Mouse (Mus musculus): ENCODE results near the gene Krt24.

The Krt24 gene

GRCm38 (mm10) chr11:99284833-99285312 lies at the start of gene Krt24:
Gene Krt24, minus strand, starts transcription at chr11:99285262.
- no peak for DNase-seq (ENCODE audit: low spot score in 2 of 2)

- DNase-seq (ENCODE audit: low spot score in 2 of 2), result no peak
Measured at GRCm38 (mm10) chr11:99333426-99333825, 48.4 kb upstream of the Krt24 start.

GRCm38 (mm10) chr11:99329655-99330054 lies 44.6 kb upstream of the Krt24 start:
- DNase-seq (ENCODE audit: low spot score in 2 of 2), result no peak

GRCm38 (mm10) chr11:99322851-99323250 lies 37.8 kb upstream of the Krt24 start, which contains the start of gene Krt25:
Gene Krt25, minus strand, starts transcription at chr11:99322951.
- DNase-seq (ENCODE audit: low spot score in 2 of 2), result no peak

- DNase-seq (ENCODE audit: low spot score in 2 of 2), result no peak
Measured at GRCm38 (mm10) chr11:99321094-99321493, 36.0 kb upstream of the Krt24 start.

GRCm38 (mm10) chr11:99319127-99319526 lies 34.1 kb upstream of the Krt24 start:
- DNase-seq (ENCODE audit: low spot score in 2 of 2), result no peak

- DNase-seq (ENCODE audit: low spot score in 2 of 2), result no peak
Measured at GRCm38 (mm10) chr11:99316543-99316942, 31.5 kb upstream of the Krt24 start.

GRCm38 (mm10) chr11:99314594-99314993 lies 29.5 kb upstream of the Krt24 start:
- no peak for DNase-seq (ENCODE audit: low spot score in 2 of 2)

GRCm38 (mm10) chr11:99310882-99311281 lies 25.8 kb upstream of the Krt24 start:
- DNase-seq (ENCODE audit: low spot score in 2 of 2), result no peak

- peak; percentile 49 to 66 for DNase-seq (ENCODE audit: low spot score in 2 of 2)
Measured at GRCm38 (mm10) chr11:99307579-99307978, 22.5 kb upstream of the Krt24 start.

GRCm38 (mm10) chr11:99295039-99295438 lies 10.0 kb upstream of the Krt24 start:
- no peak for DNase-seq (ENCODE audit: low spot score in 2 of 2)

GRCm38 (mm10) chr11:99292846-99293245 lies 7.8 kb upstream of the Krt24 start:
- peak in 1 of 2 experiments; percentile 52 for DNase-seq (ENCODE audit: low spot score in 2 of 2)

GRCm38 (mm10) chr11:99284011-99284410 lies 1.1 kb downstream of the Krt24 start:
- DNase-seq (ENCODE audit: low spot score in 2 of 2), result no peak

GRCm38 (mm10) chr11:99283334-99283733 lies 1.7 kb downstream of the Krt24 start:
- no peak for DNase-seq (ENCODE audit: low spot score in 2 of 2)

- DNase-seq (ENCODE audit: low spot score in 2 of 2), result no peak
Measured at GRCm38 (mm10) chr11:99281116-99281515, 3.9 kb downstream of the Krt24 start.

- no peak for DNase-seq (ENCODE audit: low spot score in 2 of 2)
Measured at GRCm38 (mm10) chr11:99279986-99280385, 5.1 kb downstream of the Krt24 start.

GRCm38 (mm10) chr11:99276786-99277185 lies 8.3 kb downstream of the Krt24 start:
- no peak for DNase-seq (ENCODE audit: low spot score in 2 of 2)

GRCm38 (mm10) chr11:99275624-99276023 lies 9.4 kb downstream of the Krt24 start:
- no peak for DNase-seq (ENCODE audit: low spot score in 2 of 2)

GRCm38 (mm10) chr11:99272721-99273120 lies 12.3 kb downstream of the Krt24 start:
- no peak for DNase-seq (ENCODE audit: low spot score in 2 of 2)

GRCm38 (mm10) chr11:99269192-99269591 lies 15.9 kb downstream of the Krt24 start:
- no peak for DNase-seq (ENCODE audit: low spot score in 2 of 2)

- DNase-seq (ENCODE audit: low spot score in 2 of 2), result no peak
Measured at GRCm38 (mm10) chr11:99265796-99266195, 19.3 kb downstream of the Krt24 start.

- no peak for DNase-seq (ENCODE audit: low spot score in 2 of 2)
Measured at GRCm38 (mm10) chr11:99265220-99265619, 19.8 kb downstream of the Krt24 start.

GRCm38 (mm10) chr11:99256213-99256612 lies 28.8 kb downstream of the Krt24 start:
- no peak for DNase-seq (ENCODE audit: low spot score in 2 of 2)

- DNase-seq (ENCODE audit: low spot score in 2 of 2), result no peak
Measured at GRCm38 (mm10) chr11:99255316-99255715, 29.7 kb downstream of the Krt24 start.
